Mouse (Mus musculus): ENCODE results near the gene Taz.

GRCm38 (mm10) chrX:74328725-74329161, 47.0 kb downstream of the Taz start, which contains the start of gene Plxna3:
- no peak for TF ChIP-seq CTCF (IDR thresholded peaks at IDR 0.05; ENCODE audit: low read depth, low read length)
- TF ChIP-seq EP300 (IDR thresholded peaks at IDR 0.05; ENCODE audit: insufficient read depth, low read depth, low read length): no peak
- no peak for TF ChIP-seq POLR2A (IDR thresholded peaks at IDR 0.05; ENCODE audit: insufficient read depth, low read length)
